Mouse (Mus musculus): ENCODE results near the gene Clcnka. TPM values are rescaled to one million over a fixed set of nuclear protein-coding genes. Genes with fewer than 3 reads are reported as not detected.
A peak's percentile ranks its signal among the peaks of the same experiment; 100 is the strongest.

The Clcnka gene
- total RNA-seq, 2 experiments from 2014 or later: not detected

DNA sequence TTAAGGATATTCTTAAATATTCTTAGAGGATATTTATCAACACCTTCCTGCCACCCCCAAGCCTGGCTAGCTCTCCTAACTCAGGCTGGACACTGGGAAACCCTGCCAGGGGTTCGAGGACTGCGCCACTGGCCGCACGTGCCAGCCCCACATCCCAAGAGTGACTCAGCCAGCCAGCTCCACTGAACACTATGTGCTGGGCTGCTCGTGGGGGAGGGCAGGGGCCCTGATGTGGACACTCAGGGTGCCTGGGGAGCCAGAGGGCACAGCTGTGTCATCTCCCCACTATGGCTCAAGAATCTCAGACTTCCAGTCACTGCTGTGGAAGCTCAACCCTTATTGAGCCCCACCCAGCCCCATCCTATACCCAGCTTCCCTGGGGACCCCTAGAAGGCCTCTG is 24.8 kb upstream of the Clcnka start:
- peak in 1 of 2 experiments; percentile 54 for DNase-seq
- intact Hi-C loops (cut with DNase I): no loop called here

DNA sequence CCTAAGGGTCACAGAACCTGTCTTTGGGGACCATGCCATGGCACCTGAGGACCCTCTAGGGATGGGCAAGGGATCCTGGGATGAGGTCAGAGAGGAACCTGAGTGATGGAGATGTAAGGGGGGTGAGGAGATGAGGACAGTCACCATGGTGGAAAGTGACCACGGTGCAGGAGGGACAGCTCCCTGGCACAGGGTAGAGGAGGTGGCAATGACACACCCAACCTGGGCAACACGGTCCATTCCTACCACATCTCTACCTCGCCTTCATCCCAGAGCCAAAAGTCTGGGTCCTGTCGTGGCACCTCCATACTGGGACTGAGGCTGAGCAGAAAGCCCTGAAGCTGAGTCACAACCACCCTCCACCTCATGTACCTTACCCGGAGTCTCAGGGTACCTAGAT is 24.3 kb upstream of the Clcnka start:
- intact Hi-C loops (cut with DNase I): no loop called here
- no peak for DNase-seq

DNA sequence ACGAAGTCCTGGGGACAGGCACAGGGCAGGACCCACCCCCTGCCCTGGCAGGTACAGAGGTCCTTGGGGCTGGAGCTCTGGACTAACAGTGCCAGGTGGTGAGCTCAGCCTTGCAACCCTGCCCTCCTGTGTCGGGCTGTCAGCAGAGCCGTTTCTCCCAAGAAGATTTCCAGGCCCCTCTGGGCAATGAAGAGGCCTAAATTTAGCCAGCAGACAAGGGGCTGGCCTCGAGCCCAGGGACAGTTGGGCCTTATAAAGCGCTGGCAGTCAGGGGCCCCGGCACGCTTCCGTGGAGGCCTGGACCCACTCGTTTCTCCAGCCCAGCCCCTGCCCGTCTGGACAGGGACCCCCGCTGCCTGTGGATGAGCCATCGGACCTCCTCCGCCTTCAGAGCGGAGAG is 22.9 kb upstream of the Clcnka start:
- peak; percentile 85 to 89 for DNase-seq
- intact Hi-C loops (cut with DNase I): no loop called here

DNA sequence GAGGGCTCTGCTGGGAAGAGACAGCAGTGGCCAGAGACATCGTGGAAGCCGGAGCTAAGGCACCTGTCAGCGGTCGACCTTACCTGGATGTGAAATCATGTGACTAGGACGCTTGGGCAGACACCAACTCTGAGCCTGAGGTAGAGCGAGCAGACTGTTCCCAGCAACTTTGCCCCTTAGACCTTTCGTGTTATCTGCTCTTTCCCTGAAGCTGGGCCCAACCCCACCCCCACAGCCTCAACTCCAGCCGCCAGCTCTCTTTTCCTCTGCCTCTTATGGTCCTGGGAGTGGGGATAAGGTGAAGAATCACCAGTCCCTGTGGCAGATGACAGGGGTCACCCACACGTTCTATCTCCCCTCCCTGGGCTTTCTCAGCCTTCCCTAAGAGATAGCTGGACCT is 22.4 kb upstream of the Clcnka start:
- no peak for DNase-seq
- intact Hi-C loops (cut with DNase I): no loop called here

DNA sequence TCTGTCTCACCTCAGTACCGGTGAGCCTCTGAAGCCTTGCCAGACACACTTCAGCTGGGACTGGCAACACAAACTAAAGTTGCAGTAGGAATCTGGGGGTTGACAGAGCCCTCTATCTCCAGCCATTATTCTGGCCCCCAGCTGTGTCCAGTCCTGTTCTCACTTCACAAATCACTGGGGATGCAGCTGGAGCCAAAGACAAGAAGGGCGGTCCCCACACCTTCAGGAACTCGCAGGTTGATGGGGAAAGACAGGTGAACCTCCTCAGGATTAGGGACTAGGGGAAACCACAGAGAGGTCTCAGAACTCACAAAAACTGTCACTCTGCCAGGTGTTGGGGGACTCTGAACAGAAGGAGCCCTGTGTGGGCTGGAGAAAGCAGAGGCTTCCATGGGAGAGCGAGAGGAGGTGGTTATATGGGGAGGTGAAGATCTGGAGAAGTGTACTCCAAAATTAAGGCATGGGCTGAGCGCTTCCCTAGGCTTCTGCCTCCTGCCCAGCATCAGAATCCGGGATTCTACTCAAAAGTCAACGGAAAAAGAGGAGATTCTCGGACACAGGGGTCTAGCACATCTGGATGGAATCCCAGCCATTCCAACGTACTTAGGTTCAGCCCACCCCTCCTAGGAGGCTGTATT is 21.8 kb upstream of the Clcnka start, which contains the start of gene Hspb7:
Gene Hspb7 (plus strand): TSS at position 588 of the 638 bp plus-strand sequence.
- intact Hi-C loops (cut with DNase I): no loop called here
- DNase-seq: peak in 1 of 2 experiments; percentile 51

DNA sequence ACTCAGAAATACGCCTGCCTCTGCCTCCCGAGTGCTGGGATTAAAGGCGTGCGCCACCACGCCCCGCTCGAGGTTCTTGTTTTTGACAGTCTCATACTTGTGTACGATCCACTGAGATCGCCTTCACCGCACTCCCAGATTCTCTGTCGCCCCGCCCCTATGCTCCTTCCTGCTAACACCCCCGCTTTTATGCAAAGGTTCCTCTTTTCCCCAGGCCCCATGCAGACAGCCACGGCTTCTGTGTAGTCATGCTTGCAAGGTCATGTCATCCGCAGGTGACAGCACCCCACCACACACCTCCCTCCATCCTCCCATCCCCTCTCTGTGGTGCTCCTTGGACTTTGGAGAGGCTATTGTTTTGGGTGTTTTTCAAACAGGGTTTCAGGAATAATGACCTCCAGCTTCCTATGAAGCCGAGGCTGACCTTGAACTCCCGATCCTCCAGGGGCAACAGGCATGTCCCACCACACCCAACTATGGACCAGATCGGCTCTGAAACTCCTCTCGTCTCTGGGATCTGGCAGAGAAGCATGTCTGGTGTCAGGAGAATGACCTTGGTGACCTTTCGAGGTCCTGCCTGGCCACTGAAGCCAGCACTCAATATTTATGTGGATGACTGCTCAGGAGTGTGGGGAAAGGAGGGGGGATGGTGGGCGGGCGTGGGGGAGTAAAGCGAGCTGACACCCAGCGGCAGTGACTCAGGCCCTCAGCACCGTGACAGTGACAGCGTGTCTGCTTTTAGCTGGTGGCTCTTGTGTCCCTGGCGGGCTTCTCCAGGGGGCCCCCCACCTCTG is 21.1 kb upstream of the Clcnka start:
- intact Hi-C loops (cut with DNase I): no loop called here
- no peak for DNase-seq

DNA sequence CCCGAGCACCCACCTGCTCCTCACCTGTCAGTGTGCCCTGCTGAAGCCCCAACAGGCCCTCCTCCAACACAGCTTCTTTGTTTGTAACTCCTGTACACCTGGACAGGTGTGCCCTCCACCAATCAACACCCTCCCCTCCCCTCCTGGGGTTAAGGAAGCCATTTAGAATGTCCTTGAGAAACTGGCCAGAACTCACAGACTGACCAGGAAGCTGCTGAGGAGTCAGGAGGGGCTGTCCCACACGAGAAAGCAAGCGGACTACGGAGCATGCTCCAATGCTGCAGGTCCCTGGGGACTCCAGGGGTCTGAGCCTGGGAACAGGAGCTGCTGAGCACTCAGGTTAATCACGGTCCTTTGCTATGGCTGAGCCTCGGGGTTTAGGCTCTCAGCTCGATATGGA is 17.4 kb upstream of the Clcnka start, which contains the start of gene Clcnkb:
Gene Clcnkb (minus strand): TSS at position 91 of the 400 bp plus-strand sequence.
- no peak for DNase-seq
- intact Hi-C loops (cut with DNase I): no loop called here

DNA sequence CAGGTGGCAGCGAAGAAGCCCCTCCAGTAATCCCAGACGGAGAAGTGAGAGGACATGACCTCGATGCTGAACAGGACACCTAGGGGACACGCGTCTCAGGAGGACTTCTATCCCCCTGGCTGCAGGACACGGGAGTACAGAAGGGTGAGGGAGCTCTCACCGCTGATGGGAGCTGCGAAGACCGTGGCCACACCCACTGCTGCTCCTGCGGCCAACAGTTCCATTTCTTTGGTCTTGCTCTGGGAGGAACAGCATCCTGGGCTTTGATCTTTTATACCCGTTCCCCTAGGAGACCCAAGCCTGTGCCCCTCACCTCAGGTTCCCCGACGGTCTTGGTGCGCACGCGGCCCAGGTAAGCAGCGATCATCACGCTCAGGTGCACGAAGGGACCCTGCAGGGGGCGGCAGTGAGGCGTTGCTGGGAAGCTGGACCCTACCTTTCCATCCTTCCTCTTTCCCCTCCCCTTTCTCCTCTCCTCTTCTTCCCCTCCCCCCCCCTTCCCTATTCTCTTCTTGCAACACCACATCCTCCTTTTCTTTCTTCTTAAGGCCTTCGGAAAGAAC is 13.0 kb upstream of the Clcnka start:
- DNase-seq: no peak
- intact Hi-C loops (cut with DNase I): no loop called here

DNA sequence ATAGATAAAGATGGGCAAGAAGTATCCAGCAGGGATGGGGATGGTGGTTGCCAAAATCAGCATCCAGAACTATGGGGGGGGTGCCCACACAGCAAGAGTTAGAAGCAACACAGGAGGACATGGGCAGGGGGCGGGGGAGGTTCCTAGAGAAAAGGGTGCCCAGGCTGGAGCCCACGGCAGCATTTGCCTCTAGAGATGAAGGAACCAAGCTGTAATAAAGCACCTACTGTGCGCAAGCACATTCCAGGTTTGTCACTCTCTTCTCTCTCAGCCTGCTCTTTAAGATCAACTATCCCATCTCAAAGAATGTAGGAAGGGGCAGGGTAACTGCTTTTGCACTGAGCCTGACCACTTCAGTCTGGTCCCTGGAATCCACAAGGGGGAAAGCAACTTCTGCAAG is 10.1 kb upstream of the Clcnka start:
- intact Hi-C loops (cut with DNase I): no loop called here
- DNase-seq: no peak

DNA sequence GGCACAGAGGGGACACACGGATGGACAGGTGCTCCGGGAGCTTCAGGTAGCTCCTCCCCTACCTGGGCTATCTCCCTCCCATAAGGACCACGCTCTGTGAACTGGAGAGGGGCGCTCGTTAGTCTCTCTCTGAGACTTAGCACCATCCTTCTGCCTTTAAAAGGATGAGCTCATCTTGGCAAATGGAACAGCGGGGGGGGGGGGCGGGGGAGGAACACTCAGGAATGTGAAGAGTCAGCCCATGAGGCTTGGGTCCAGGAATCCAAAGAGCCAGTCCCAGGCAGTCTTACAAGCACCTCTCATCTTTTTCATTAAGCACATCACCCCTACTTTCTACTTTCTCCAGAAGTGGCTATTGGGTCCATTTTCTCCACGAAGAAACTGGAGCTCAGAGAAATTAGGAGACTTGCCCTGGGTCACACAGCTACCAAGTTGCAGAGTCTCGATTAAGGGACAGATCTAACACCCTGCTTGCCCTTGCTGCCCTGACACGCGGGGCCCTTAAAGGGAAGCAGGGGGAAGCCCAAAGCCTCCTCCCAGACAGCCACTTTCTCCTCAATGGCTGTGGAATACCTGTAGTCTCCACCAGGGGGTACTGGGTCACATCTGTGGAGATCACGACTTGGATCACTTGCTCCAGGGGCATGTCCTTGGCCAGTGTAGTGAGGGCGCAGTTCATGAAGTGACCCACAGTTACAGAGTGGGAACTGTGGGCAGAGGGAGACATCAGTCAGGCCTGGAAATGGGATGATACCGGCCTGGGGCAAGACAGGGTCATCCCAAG is 8.2 kb upstream of the Clcnka start:
- intact Hi-C loops (cut with DNase I): no loop called here

DNA sequence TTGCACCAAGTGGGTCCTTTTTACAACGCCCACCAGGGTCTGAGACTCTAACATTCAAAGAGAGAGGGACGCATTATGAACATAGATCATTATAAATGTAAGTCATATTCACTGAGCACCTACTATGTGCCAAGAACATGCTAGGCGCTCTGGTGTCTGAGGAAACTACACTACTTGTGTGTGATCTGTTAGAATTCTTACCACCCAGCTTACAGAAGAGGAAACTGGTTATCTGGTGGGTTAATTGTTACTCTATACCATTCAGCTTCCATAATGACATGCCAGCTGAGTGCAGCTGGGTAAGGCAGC is 6.7 kb upstream of the Clcnka start:
- intact Hi-C loops (cut with DNase I): loop anchor here (1.0 to 2.0 kb wide), 3 partner anchors 25 to 170 kb away; no protein-coding TSS in a partner anchor
- DNase-seq: no peak

More for the DNA sequence above, 8.2 kb upstream of the Clcnka start:
- DNase-seq: peak; percentile 49 to 78

DNA sequence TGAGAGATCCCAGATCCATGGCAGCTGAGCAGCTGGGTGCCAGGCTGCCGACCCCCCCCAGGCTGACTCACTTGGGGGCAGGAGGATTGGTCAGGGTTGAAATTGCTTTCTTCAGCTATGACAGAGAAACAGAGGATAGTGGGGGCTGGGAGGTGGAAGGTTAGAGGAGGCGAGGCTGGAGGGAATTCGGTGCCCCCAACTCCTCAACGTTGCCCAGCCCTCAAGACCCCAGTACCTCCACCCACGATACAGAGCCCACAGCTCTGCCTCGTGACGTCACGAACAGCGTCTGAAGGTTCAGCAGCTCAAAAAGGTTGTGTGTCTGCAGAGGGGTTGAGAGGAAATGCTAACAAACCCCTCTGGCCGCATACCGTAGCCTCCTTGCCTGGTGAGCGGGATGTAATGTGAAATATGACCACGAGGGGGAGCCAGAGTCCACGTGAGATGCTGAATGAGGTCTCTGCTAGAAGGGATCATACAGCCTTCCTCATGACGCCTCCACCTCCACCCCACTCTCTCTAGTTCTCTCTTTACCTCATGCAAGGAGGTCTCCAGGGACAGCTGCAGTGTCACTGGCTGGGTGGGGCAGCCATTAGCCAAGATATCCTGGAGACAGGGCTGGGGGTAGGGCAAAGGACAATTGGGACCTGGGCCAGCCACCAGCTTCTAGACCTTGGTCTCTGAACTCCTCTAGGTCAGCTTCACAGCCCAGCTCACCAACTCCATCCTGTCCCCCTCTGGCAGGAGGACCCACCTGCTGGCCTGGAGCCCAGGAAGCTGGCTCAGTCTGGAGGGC is 6.2 kb upstream of the Clcnka start:
- intact Hi-C loops (cut with DNase I): loop anchor here (1.0 to 2.0 kb wide), 3 partner anchors 26 to 171 kb away; no protein-coding TSS in a partner anchor
- peak; percentile 88 to 95 for DNase-seq

DNA sequence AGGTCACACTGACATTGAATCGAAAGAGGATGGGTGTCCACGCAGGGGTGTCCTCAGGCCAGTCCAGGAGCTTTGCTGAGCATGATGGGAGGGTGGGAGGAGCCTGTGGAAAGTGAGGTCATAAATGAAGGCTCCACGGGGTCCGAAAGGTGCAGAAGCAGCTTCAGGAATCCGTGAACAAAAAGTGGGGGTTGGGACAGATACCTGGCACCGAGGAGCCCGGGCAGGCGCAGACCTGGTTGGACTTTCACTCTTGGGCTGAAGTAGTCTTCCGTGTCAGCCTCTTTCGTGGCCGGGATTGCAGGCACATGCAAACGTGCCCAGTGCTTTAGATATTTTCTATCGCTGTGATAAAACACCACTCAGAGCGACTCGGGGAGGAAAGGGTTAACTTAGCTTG is 1.6 kb upstream of the Clcnka start:
- no peak for DNase-seq
- intact Hi-C loops (cut with DNase I): no loop called here

DNA sequence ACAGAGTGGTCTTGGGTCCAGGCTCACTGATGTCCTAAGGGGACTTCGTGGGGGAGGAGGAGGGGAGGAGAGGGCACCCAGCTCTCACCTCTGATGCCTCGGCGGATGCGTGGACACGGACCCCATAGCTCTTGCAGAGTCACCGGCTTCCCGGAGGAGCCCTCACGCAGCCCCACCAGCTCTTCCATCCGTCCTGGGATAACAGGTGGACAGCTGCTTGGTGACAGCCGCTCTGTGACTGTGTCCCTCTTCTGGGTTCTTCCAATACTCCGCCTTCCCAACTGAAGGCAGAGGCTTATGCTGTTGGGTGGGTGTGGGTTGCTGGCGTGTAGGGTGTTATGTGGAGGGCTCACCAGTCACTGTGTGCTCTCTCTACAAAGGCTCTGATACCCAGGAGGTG is 663 bp downstream of the Clcnka start:
- intact Hi-C loops (cut with DNase I): loop anchor here (5.0 kb wide), 1 partner anchor 444 kb away; no protein-coding TSS in a partner anchor
- no peak for DNase-seq

DNA sequence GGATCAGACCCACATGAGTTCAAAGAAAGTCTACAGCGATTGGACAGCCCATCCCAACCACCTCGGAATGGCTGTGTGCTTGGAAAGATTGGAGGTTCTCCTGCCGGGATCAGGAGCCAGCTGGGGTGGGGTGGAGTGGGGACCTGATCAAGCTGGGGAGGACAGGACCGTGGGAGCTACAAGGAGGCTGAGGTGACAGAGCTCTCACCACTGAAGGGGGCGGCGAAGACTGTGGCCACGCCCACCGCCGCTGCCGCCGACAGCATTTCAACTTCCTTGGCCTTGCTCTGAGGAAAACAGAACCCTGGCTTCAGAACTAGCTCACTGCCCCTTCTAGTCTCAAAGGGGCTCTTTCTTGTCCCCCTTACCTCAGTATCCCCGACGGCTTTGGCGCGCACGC is 3.8 kb downstream of the Clcnka start:
- intact Hi-C loops (cut with DNase I): loop anchor here (5.0 kb wide), 1 partner anchor 448 kb away; no protein-coding TSS in a partner anchor
- DNase-seq: no peak

DNA sequence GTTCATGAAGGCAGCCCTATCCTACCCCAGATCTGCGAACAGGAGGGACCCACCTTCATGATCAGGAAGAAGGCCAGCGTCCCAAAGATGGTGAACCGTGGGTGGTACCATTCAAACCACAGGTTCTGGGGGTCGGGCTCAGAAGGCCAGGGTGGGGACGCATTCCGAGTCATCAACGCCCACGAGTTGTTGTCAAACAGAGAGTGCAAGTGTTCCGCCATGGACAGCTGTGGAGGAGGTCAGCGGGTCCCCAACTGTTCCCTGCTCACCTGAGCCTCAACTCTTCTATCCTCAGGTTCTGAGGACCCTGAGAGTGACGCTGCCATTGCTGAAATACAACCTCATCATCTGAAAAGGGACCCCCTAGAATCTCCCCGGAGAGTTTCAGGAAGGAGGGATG is 7.2 kb downstream of the Clcnka start:
- no peak for DNase-seq
- intact Hi-C loops (cut with DNase I): no loop called here

DNA sequence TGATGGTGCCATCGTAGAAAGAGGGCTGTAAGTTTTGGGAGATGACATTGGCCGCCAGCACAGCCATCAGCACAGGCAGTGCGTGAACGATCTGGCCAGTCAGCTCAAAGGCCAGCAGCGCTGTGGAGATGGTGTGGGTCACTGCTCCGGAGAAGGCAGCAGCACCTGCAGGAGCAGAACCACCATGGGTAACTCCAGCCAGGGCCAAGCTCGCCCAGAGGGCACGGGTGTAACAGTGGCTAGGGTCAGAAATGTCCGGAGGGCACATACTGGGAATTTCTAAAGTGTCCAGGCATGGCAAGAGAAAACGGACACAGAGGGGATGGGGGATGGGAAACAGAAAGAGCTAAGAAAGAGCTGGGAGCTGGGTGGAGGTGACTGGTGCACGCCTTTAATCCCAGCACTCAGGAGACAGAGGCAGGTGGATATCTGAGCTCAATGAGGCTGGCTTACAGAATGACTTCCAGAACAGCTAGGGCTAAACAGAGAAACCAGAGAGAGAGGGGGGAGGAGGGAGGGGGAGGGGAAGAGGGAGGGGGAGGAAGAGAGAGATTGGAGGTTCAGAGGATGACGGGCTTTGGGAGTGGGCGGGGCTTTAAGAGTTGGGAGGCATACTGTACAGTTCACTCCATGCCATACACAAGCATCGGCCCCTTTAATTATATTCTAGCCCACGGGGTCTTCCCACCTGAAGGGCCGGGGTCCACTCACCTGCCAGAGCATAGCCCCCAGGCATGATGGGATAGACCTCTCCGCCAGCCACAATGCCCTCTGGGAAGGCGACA is 9.0 kb downstream of the Clcnka start:
- intact Hi-C loops (cut with DNase I): loop anchor here (5.0 kb wide), 1 partner anchor 183 kb away; no protein-coding TSS in a partner anchor
- DNase-seq: no peak

DNA sequence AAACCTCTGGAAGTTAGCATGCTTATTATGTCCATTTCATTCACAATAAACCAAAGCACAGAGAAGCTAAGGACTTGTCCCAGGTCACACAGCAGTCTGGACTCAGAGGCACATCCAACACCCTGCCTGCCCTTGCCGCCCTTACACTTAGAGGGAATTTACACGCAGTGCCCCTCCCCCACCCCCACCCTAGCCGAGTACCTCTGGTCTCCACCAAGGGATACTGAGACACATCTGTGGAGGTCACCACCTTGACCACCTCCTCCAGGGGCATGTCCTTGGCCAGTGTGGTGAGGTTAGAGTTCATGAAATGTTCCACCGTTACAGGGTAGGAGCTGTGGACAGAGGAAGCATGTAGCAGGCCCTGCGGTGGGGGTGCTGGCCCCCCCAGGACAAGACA is 10.6 kb downstream of the Clcnka start:
- intact Hi-C loops (cut with DNase I): loop anchor here (5.0 kb wide), 1 partner anchor 184 kb away; no protein-coding TSS in a partner anchor
- DNase-seq: no peak
